Mouse (Mus musculus) megakaryocyte, embryonic 14.5 days (primary cell): ENCODE data around the gene Ptprg. TPM values are rescaled to one million over a fixed set of nuclear protein-coding genes. Genes with fewer than 3 reads are reported as not detected.

Source experiments
- H3K27me3 ChIP-seq: replicated peaks from 2 replicates; pipeline ENCODE3; 2012; ENCODE audit warnings: inconsistent platforms
- H3K36me3 ChIP-seq: replicated peaks from 2 replicates; pipeline ENCODE3; 2012; ENCODE audit warnings: low read length, inconsistent platforms, mixed read lengths
- H3K4me1 ChIP-seq: 2 replicates; pipeline ENCODE4 v1.6.1; 2012; ENCODE audit warnings: inconsistent platforms
- H3K4me3 ChIP-seq: replicated peaks from 2 replicates; pipeline ENCODE3; 2012; ENCODE audit warnings: moderate library complexity, mild to moderate bottlenecking, inconsistent platforms
- H3K9me3 ChIP-seq: 2 replicates; pipeline ENCODE4 v1.6.1; 2012; ENCODE audit warnings: inconsistent platforms
- FLI1 ChIP-seq: IDR thresholded peaks from 2 replicates; pipeline ENCODE4 v1.6.1; 2012; ENCODE audit warnings: low read length, inconsistent platforms, mixed read lengths
- GATA1 ChIP-seq: IDR thresholded peaks from 3 replicates; pipeline ENCODE4 v1.6.1; 2012; ENCODE audit warnings: mixed read lengths, low read length, inconsistent platforms, borderline replicate concordance
- polyA plus RNA-seq: library from polyadenylated mRNA; stranded (reverse); fragments of >175 nt; gene quantifications from 2 replicates; pipeline ENCODE4 v1.2.3, GENCODE M21; 2012; ENCODE audit warnings: low replicate concordance; ENCODE audit not compliant: insufficient read depth

Gene Ptprg
- polyA plus RNA-seq, 1 experiment: 0.09 TPM

DNA sequence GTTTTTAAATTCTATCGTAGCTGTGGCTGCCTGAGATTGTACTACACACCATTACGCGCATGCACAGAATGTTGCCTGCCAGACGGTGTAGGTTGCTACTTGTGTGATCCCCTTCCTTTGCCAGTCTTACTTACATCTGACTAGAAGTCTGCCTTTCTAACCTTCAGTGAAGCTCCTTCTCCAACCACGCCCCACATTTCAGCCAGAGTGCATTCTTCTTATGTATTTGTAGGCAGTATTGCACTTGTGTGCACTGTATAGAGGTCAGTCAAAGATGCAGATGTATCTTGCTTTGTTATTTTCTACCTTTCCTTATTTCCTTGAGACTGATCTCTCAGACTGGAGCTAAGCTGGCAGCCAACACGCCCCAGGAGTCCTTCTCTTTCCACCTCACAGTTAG, 158.8 kb downstream of the Ptprg start:
- Histone ChIP-seq H3K4me3 (no peak overlapping the region), H3K36me3 (no peaks in the 10 kb centered on the region), H3K4me1 (no peaks in the 10 kb centered on the region), H3K27me3 (no peaks in the 10 kb centered on the region), H3K9me3 (peaks cover 15% of the 10 kb centered on the region)
- TF ChIP-seq GATA1: no peak

DNA sequence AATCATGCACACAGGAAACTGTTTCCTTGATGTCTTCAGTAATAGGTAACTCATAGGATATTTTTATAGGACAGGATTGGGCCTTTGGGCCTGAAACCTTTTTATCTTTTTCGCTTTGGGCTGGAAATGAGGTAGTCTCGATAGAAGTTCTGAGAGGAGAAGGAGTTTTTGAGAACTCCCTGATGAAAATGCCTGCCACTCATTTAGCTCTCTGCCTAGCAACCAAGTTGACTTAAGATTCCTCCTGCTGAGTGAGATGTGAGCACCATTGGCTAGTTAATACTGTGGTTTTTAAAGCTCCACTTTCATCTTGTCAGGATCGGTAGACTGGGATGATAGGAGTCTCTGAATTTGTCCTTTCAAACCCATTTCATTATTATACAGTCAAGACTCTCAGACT, 162.9 kb downstream of the Ptprg start:
- H3K27me3 ChIP-seq: no peaks in the 10 kb centered on the region
- no peaks in the 10 kb centered on the region for H3K4me1 ChIP-seq
- peaks cover 10% of the 10 kb centered on the region for H3K9me3 ChIP-seq
- no peak overlapping the region for H3K4me3 ChIP-seq
- no peaks in the 10 kb centered on the region for H3K36me3 ChIP-seq
- TF ChIP-seq FLI1 (no peak), GATA1 (no peak)

DNA sequence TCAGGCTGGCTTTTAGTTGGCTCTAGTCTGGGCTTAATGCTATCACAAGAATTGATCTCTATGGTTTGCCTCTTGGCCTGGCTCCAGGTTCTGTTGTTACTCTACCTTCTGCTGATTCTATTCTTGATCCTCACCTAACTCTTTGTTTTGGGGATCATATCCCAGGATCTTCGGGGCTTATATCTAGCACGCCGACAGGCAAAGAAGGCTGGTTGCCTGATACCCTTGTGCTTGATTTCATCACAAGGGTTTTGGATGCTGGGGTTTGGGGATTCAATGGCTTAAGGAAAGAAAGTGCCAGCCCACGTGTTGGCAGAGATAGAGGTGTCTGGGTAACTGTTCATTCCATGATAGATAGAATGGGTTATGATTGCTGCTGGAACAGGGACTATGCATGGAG, 164.9 kb downstream of the Ptprg start:
- Histone ChIP-seq H3K27me3 (no peaks in the 10 kb centered on the region), H3K4me1 (no peaks in the 10 kb centered on the region), H3K36me3 (no peaks in the 10 kb centered on the region), H3K9me3 (peaks cover 3% of the 10 kb centered on the region; the same call in 1 of the 2 replicates), H3K4me3 (no peak overlapping the region)
- TF ChIP-seq GATA1 (no peak), FLI1 (no peak)

DNA sequence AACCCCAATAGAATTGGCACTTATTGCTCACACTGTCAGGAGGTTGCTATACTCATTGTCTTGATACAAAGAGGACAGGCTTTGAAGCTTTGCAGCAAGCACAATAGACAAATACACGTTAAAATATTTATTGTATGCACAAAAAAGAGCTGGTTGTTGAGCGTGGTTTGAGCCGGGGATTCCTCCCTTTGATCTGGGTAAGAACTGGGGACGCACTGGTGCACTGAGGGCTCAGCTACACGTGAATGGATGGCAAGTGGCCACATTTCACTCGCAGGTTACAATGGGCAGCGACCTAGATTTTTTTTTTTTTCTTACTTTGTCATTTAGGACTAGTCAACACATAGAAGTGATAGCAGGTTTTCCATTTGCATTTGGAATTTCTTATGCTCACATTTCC, 165.9 kb downstream of the Ptprg start:
- TF ChIP-seq FLI1 (no peak), GATA1 (no peak)
- Histone ChIP-seq H3K4me1 (no peaks in the 10 kb centered on the region), H3K36me3 (no peaks in the 10 kb centered on the region), H3K9me3 (peaks cover 3% of the 10 kb centered on the region; the same call in 1 of the 2 replicates), H3K4me3 (no peak overlapping the region), H3K27me3 (no peaks in the 10 kb centered on the region)

DNA sequence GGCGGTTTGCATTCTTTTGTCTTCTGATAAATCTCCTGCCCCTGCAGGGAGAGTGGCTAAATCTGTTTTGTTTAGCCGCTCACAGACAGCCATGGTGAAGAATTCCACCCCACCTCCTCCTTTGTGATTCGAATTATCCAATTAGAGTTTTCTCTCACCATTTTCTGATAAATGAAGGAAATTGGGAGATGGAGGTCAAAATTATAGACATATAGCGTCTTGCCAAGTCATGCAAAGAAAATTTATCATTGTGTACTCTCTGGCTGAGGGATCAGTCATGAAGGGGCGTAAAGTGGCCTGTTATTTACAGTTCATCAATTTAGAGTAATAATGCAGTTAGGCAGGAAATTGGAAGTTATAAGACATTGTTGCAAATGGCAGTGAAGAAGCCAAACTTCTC, 168.8 kb downstream of the Ptprg start:
- no peaks in the 10 kb centered on the region for H3K36me3 ChIP-seq
- no peaks in the 10 kb centered on the region for H3K4me1 ChIP-seq
- H3K9me3 ChIP-seq: peaks cover 5% of the 10 kb centered on the region; the same call in 1 of the 2 replicates
- TF ChIP-seq FLI1 (no peak), GATA1 (no peak)
- H3K4me3 ChIP-seq: no peak overlapping the region
- H3K27me3 ChIP-seq: no peaks in the 10 kb centered on the region

DNA sequence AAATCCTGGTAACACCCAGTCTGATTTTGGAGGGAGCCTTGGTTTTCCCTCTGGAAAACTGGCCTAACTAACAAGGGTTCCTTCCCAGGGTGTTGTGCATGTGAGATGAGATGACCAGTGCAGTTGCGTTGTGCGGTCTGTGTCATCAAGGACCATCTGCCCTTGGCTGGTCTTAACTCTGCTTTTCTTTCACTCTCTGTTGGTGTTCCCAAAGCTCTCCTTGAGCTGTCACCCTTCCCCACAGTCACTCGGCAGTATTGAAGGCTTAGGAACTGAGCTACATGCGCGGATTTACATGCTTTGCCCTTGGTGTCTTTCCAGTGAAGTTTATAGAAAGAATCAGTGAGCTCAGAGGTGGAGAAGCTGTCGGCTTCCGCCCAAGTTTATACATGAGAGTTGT, 170.5 kb downstream of the Ptprg start:
- H3K27me3 ChIP-seq: no peaks in the 10 kb centered on the region
- no peaks in the 10 kb centered on the region for H3K4me1 ChIP-seq
- H3K4me3 ChIP-seq: no peak overlapping the region
- peaks cover 5% of the 10 kb centered on the region; the same call in 1 of the 2 replicates for H3K9me3 ChIP-seq
- H3K36me3 ChIP-seq: no peaks in the 10 kb centered on the region
- TF ChIP-seq GATA1: no peak
- TF ChIP-seq FLI1: no peak

DNA sequence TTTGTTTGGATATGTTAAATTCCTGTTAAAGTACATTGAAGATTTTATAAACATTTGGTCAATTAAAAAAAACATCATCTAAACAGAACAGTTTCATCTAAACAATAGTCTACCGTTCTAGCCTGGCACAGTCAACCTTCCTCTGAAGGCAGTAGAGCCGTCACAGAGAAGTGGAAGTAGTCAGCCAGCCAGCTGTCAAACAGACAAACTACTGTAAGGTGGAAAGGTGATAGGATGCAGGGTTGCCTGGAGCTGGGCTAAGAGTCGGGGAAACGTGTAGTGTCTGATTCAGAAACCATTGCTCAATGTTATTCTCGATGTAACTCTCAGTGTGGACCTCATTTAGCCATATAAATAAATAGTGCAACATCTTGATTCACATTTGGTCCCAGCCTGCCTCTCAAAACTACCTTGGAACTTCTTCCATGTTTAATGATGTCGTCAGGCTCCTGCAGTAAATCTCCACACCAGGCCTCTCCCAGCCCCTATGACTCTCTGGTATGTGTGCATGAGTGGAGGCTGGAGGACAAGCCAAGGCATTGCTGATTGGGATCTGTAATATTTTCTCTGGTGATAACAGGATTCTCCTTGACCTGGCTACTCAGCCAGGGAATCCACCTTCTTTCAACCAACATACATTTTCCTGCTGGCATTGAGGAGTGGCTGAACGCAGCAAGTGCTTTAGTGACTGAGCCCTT, 178.0 kb downstream of the Ptprg start:
- H3K4me3 ChIP-seq: no peak overlapping the region
- H3K4me1 ChIP-seq: peaks cover 6% of the 10 kb centered on the region; the same call in 1 of the 2 replicates
- H3K9me3 ChIP-seq: 0 out of 2 replicates have a peak, but pooled peaks cover 3% of the 10 kb centered on the region
- no peak for TF ChIP-seq GATA1
- no peak for TF ChIP-seq FLI1
- H3K36me3 ChIP-seq: no peaks in the 10 kb centered on the region
- no peaks in the 10 kb centered on the region for H3K27me3 ChIP-seq

DNA sequence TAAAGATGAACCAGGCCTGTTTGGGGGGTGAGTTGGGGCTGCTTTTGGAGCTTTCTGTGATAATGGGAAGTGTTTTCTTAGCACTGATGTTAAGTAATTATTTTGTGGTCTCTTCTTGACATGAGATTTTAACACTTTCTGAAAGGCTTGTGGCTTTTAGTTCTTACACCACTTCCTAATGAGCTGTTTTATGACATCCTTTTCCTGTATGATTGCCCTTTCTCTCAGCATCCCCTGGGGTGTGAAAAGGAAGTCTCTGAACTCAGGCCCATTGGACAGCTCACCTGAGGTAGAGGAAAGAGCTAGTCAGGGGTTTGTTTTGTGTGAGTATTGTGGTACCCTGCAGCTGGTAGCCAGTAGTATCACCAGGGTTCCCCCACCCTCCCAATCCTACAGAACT, 179.0 kb downstream of the Ptprg start:
- Histone ChIP-seq H3K27me3 (no peaks in the 10 kb centered on the region), H3K4me3 (no peak overlapping the region), H3K9me3 (no peaks in the 10 kb centered on the region), H3K36me3 (no peaks in the 10 kb centered on the region), H3K4me1 (peaks cover 6% of the 10 kb centered on the region; the same call in 1 of the 2 replicates)
- TF ChIP-seq FLI1 (no peak), GATA1 (no peak)

DNA sequence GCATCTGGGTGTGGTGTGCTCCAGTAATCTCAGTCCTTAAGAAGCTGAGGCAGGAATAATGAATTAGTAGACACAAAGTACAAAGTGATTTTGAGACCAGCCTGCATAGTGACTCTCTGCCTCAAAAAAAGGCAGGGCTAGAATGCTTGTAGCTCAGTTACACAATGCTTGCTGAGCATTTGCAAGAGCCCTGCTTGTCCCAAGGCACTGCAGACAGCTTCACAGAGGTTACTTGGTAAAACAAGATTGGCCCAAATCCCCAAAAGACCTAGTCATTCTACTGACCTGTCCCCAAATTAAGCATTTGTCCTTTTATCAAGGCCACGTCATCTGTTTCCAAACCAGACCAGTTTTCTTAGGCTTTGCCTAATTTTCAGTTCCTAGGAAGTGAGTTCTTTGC, 190.4 kb downstream of the Ptprg start:
- Histone ChIP-seq H3K27me3 (no peaks in the 10 kb centered on the region), H3K4me3 (no peak overlapping the region), H3K4me1 (no peaks in the 10 kb centered on the region), H3K9me3 (no peaks in the 10 kb centered on the region), H3K36me3 (no peaks in the 10 kb centered on the region)
- TF ChIP-seq GATA1: no peak
- no peak for TF ChIP-seq FLI1

DNA sequence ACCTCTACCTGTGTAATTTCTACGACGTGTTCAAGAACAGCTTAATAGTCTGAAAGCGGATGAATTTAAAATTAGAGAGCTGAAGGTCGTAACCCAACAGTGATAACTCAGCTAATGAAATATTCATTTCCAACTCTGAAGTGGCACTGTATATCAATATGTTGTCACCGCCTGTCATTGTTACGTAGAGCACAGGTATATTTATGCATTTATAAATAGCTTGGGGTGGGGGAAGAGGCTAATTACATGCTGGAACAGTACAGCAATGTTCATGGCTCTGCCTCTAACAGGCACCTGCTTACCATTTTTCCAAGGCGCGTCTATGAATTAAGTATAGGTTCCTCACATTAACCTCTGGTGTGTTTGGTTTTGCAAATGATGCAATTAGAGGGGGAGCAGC, 199.3 kb downstream of the Ptprg start:
- H3K4me1 ChIP-seq: no peaks in the 10 kb centered on the region
- H3K36me3 ChIP-seq: no peaks in the 10 kb centered on the region
- no peak overlapping the region for H3K4me3 ChIP-seq
- TF ChIP-seq GATA1 (no peak), FLI1 (no peak)
- H3K9me3 ChIP-seq: no peaks in the 10 kb centered on the region
- H3K27me3 ChIP-seq: no peaks in the 10 kb centered on the region
